Mouse (Mus musculus): Measurements from ENCODE around the gene Dck.

Gene Dck

DNA sequence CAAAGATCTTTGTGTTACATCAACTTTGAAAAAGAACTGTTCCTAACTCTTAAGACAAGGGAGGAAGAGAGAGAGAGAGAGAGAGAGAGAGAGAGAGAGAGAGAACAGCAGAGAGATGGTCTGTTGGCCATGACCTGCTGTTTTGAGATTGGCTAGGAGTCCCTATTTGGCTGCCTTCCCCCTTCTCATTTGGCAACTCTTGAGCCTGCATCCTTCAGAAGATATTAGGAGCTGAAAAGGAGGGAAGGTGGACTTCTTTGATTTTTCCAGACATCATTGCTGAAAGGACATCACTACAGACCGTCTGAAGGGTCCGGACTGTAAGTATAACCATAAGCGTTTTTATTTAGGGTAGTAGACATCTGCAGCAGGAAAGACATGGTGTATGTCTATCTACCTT, 28.9 kb downstream of the Dck start:
- DNase-seq = no peak

- no peak for DNase-seq
Observed at GRCm38 (mm10) chr5:88795910-88796584, 31.3 kb downstream of the Dck start.

DNA sequence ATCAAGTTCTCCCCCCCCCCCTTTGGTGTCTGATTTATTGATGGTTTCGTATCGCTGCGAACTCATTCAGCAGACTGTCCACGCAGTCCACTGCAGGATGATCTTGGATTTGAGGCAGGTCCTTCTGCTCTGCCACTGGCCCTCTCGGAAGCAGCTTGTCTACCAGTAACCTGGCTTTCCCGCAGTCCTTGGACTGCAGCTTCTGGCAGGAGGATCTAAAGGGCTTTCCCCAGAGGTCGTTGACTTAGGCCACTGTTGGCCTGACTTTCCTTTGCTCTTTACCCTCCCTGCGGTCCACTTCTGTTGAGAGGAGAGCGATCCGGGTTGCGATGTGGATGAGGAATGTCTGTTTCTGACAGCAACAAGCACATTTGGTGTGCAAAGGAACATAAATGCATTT, 31.8 kb downstream of the Dck start:
- no peak for DNase-seq

DNA sequence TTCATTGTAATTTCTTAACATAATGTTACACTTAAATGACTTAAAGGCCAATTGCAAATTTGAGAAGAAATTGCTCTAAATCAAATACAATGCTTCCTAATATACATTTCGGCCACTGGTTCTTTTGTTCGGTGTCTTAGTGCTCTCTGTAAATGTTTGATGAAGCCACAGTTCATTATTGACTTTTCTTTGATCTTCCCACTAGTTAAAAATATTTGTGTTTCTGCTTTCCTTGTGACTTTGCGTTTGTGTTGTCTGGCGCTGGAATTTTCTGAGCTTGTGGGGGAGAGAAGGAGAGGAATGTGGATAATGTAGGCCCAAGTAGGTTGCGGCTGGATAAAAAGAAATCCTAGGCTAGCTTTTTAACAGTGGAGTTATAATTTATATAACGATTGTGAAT, 32.3 kb downstream of the Dck start:
- DNase-seq = no peak

- no peak for DNase-seq
Observed at GRCm38 (mm10) chr5:88805616-88806015, 40.8 kb downstream of the Dck start.

DNA sequence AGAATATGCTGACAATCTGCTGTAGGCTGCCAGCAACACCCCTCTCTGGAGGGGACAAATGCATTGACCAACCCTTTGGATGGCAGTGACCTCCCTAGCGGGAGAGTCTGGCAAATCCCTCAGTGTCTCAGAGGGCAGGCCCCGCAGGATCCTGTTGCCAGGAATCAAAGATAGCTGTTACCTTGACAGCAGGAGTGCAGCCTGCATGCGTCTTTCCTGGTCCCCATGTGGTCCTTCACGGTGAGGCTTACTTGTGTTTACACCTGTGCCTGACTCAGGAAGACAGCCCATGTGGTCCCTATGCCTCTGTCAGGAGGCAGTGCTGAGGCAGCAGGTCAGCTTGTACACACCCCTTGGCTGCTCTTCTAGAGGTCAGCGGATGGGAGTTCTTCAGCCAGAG, 41.5 kb downstream of the Dck start:
- no peak for DNase-seq

DNA sequence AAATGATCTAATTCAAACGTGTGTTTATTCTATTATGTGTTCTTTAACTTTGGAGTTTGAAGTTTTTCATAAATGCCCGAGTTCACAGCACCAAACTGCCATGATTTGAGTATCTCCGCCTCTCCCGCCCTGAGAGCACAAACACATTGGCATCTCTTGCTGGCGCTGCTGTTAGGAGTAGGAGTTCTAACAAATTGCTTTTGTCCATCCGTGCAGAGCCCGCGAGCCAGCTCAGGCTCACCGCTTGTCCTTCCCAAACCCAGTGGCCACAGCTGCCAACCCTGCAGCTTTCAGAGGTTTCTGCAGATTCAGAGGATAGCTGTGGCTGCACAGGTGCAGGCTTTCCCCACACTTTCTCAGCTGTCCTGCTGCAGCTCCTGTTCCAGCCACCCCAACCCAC, 42.5 kb downstream of the Dck start:
- DNase-seq = peak; percentile 22

DNA sequence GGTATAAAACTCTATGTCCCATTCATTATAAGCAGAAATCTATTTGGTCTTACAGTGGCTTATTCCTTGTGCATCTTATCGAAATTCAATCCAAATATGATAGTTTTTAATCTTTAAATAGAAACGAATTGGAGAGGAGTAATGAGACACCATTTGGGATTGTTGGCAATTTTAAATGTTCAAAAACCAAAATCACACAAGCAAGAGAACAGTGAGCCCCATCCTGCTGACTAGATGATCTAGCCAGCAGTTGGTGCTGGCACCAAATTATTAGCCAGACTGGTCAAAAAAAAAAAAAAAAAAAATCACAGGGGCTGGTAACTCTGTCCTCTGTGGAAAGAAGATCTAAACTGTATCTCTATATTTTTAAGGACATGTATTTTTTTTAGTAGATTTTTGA, 48.4 kb downstream of the Dck start:
- DNase-seq = peak; percentile 19

DNA sequence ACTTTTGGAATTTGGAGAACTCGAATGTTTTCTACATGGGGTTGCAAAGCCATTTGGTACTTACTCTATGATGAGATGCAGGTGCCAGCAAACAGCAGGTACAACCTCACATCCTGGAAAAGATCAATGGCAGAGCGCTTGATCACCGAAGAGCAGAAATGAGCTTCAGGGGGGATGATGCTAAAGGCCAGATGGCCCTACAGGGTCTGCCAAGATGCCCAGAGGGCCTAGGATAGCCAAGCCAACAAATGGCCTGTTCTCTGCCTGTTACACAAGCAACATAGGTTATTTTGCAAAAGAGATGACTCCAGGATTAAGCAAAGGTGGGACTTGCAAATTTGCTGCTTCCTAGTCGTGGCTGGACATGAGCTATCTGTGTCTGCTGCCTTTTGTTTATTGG, 49.8 kb downstream of the Dck start:
- DNase-seq = no peak

DNA sequence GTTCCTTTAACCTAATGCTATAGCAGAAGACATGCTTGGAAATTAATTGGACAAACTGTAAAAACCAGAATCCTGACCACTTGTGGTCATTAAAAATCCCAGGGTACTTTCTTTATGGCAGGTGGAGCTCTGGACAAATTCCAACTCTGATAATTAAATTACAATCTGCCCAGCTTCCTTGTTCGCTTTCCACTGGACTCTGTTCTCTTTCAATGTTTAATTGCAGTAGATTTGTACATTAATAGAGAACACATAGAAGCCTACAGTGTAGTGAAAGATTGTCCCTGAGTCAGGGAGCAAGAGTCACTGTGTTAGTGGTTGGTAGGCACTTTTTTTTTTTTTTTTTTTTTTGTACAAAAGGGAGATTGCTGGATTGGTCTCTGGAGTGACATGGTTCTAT, 56.7 kb downstream of the Dck start:
- DNase-seq = no peak

GRCm38 (mm10) chr5:88824838-88825237, 60.0 kb downstream of the Dck start:
- DNase-seq = no peak

DNA sequence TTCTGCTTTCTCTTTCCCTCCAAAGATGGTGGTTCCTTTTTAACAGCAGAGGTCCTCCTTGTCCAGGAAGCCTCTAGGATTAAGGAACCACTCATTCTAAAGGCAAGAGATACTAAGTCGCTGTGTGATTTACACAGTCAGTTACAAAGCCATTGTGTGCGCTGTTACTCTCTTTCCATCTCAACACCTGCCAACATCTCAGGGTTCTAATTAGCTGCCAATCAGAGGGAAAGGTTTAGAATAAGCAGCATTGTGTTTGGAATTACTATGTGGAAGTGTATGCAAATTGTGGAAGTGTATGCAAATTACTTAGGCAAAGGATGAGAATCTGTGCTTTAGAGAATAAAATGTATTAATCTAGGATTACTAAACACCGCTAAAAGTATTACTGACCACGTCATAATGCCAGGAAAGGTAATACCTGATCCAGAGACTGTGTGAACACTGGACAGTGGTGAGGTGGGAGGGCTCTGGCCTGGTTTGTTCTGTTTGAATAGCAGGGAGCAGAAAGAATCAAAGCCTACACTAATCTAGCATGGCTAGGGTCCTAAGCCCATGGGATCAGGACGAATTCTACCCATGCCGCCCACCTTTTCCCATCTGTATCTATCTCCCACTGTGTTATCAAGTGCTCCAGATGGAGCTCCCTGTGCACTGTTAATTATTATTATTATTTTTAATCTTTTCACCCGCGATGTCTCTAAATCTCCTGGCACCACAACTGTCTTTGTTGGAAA, 65.2 kb downstream of the Dck start:
- peak; percentile 76 for DNase-seq

DNA sequence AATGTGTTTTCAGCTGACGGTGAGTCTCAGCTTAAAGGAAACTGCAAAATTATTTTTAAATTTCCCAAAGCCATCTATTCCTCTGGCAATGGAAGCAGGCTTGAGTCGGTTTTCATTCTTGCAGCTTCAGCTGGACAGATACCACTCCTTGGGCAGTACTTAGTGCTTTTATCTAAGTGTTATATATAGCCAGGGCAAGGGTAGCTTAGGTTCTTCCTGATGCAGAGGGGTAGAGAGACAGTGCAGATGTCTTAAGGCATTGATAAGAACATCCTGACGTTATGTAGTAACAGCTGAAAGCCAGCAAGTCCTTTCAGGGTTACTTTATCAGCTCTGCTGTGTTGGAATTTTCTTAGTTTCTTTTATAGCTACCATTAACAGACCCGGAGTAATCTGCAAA, 66.1 kb downstream of the Dck start:
- no peak for DNase-seq

- DNase-seq = no peak
Observed at GRCm38 (mm10) chr5:88831935-88832334, 67.1 kb downstream of the Dck start.
